Mouse (Mus musculus) gastrocnemius, postnatal 10 days (tissue): ENCODE measurements at regions not wholly inside any gene's neighbourhood (a gene's known extent, or its start where the extent isn't known, plus 50 kb on each side); places are given as distances from the start of the nearest gene placed in this dataset.
"Not testable (repeated sequence)": the region's sequence is repeated elsewhere in the genome, so short reads cannot be mapped to it uniquely, and the experiment has no call there.

Experiments used
- DNase-seq: peaks from one replicate; pipeline ENCODE4 v3.0.0; 2021; ENCODE audit warnings: mixed read lengths

DNA sequence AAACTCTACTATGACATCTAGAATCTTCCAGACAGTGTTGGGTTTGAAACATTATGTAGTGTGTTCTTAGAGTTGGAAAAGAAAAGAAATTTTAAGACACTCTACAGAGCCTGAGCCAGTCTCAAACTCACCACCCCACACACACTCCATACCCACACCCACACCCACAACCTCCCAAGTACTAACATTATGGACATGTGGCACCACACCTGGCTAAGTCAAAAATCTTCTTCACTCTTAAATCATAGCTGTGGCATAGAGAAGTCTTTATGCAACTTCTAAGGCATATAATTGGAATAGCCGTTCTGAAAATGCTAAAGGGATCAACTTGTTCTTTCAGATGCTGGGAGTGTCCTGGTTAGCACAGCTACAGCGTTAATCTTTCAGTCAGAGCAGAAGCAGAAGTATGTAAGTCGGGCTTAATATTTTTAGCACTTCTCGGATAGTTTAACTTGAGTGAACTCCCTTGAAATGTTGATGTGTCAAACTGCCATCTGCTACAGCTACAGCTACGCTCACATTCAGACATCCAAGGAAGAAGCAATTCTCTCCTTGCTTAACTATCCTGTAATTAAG lies 68.6 kb upstream of the Creb1 start:
- no peak for DNase-seq

DNA sequence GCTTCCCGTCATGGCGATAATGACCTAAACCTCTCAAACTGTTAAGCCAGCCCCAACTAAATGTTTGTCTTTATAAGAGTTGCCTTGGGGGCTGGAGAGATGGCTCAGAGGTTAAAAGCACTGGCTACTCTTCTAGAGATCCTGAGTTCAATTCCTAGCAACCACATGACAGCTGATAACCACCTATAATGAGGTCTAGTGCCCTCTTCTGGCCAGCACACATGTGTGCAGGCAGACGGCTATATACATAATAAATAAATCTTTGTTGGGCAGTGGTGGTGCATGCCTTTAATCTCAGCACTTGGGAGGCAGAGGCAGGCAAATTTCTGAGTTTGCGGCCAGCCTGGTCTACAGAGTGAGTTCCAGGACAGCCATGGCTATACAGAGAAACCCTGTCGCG lies 70.8 kb upstream of the Creb1 start:
- not testable (repeated sequence) for DNase-seq

DNA sequence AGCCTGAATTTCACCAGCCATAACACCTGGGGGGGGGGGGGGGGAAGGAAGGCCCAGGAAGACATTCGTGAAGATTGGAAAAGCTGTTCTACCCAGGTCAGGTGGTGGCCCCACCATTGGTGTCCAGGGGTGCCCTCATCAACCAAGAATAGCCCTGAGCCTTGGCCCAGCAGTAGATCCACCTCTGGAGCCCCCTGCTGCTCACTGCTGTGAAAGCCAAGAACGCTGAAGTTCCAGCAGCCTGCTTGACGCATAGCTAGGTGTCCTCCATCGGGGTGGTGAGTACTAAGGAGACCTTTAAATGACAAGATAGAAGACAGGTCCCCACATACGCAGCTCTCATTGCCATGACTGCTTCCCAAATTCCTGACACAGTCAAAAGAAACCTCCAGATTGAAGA lies 74.6 kb upstream of the Creb1 start:
- DNase-seq: no peak

DNA sequence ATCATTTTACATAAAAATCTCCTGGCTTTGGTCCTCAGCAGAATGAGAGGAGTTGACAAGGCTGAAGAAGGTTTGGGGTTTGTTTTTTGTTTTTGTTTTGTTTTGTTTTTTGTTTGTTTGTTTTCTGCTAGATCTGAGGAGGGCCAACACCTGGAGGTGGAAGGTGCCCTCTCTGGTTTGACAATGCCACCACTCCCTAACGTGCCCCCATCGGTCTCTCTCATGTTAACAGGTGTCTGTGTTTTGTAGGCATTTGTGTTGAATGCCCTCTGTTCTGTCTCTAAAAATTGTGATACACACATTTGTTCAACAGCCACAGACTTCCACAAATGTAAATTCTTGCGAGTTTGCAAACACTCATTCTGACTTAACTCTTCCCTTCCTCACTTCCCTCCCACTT lies 83.3 kb upstream of the Creb1 start:
- DNase-seq: no peak

DNA sequence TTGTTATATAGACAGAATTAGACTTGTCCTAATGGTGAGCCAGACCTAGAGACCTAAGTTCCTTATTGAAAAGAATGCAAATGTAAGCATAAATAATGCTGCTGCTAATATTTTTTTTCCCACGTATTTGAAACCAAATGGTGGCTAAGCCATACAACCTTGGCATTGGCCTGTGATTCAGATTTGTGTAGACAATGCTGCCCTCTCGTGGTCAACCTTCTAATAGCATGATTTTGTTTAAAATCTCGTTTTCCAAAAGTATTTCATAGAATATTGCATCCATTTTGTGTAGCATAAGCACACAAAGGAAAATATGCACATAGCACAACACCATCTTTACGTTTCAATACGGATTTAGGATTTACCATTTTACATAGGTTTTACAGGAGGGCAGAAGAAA lies 84.4 kb upstream of the Creb1 start:
- peak; percentile 49 for DNase-seq

DNA sequence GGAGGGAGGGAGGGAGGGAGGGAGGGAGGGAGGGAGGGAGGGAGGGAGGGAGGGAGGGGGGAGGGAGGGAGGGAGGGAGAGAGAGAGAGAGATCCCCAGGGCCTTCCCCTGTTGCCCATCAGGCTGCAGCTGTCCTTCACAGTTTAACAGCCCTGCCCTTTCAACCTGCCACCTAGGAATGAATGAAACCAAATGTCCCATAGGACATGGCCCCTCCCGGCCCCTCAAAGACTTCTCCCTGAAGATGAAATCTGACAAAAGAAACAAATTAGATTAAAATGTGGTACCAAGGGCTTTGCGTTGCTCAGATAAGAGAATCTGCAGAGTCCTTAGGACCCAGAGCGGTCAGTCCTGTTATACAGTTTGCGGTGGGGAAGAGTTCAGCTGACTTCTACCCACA lies 86.0 kb upstream of the Creb1 start:
- DNase-seq: no peak

DNA sequence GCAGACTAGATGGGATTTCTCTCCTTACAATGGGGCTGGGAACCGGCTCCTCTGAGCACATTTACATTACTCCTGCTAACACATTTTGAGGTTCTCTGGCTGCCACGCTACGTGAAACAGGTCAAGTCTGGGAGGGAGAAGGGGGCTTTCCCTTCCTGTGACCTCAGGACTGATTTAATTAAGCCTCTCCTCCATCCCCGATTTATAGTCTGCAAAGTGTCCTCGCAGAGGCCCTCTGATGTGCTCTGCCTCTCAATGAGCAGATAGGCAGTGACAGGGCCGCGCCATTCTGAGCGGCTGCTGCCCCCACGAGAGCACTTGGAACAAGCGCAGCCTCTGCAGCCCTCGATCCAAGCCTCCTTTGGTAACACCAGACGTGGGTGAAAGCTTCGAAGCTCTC lies 86.5 kb upstream of the Creb1 start:
- DNase-seq: peak; percentile 74

DNA sequence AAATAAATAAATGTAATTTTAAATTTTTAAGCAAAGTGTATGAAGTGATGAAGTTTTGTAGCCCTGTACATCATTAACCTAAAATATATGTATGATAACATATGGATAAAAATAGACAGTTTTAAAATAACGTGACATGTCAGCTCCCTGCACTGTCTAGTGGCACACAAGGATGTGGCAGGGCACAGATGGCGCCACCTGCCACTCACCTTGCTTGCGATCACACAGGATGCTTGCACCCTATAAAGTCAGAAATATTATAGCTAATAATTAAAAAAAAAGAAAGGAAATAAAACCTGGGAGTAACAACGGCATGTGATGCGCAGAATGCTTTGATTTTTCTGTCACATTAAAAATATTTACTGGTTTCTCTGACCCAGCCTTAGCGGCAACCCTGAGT lies 89.0 kb upstream of the Creb1 start:
- DNase-seq: no peak

DNA sequence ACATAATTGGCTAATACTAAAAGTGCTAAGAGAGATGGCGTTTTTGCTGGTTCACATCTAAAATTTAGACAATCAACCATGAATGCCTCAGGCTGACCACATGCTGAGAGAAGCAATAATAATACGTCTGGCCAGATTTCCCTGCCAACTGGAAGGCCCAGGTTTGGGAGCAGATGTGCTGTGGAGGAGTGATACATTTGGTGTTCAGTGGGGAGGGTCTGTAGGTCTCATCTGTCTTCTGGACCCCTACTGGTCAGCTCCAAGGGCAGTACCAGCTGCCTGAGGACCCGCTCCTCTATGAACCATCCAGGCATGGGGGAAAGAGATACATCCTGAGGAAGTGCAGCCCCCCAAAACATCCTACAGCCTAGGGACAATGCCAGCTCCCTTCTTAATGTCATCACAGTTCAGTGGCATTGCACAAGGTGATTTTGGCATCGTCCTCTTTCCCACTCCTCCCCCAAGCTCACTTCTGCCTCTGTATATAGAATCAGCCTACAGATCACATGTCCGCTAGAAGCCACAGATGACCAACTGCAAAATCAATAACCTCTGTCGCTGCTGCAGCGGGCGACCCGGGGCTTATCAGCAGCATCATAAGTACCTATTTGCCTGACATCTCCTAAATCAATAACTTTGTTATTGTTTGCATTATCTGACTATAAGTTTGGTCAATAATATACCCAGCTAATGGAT lies 90.1 kb upstream of the Creb1 start:
- no peak for DNase-seq

DNA sequence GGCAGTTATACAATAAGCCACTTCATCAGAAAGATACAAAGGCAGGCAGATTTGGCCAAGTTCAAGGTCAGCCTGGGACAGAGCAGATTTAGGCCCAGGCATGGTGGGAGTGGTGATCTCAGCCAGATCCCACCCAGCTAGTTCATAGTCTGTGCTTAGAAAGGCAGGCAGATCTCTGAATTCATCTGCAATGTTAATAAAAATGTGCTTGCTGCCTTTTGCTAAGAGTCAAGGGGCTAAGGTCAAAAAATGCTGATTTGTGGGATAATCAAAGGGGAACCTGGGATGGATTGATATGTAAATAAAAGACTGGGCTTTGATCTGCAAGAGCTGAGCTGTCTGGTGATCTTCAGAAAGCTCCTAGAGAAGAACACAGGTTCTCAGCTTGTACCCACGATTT lies 109.2 kb upstream of the Creb1 start:
- no peak for DNase-seq

DNA sequence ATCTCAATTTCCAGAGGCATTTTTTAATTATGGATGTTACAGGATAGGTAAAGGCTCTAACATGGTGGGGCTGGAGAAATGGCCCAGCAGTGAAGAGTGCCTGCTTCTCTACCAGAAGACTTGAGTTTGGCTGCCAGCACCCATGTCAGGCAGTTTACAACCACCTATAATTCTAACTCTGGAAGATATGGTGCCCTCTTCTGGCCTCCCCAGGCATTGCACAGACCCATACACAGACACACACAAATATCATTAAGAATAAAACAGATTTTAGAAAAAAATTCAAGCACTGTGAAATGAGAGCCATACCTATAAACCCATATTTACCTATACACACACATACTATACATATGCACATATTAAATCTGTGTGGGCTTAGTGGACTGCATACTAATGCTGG lies 113.9 kb upstream of the Creb1 start:
- no peak for DNase-seq

DNA sequence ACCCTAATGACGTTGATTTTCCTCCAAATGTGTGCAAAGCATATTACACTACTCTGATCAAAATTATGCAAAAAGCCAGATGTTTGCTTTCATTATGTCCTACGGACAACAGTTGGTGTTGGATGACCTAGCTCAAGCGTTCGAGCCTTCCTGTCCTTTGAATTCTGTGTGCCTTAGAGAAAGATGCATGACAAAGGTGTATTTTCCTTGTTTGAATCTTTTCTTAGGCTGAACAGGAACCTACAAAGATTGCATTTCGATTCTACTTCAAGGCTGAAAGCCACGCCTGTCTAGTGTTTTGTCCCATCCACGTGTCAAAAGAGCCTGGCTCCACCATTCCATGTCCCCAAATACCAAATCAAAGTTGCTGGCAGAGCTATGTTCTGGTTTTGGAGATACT lies 116.5 kb upstream of the Creb1 start:
- DNase-seq: no peak

DNA sequence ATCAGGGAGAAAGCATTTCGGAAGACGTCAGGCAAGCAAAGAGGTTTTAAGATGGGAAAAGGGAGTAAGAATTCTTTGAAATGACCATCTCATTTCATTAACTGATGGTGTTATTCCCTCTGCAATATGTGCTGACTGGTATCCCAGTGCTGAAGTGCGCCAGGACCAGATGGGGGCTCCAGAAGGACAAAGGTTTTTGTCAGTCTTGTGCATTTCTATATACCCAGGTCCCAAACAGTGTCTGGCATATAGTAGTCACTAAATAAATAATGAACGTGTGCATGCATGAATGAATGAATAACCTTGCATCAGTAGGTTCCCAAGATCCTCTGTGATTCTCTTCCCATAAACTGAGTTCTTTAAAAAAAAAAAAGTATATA lies 119.3 kb upstream of the Creb1 start:
- DNase-seq: no peak

DNA sequence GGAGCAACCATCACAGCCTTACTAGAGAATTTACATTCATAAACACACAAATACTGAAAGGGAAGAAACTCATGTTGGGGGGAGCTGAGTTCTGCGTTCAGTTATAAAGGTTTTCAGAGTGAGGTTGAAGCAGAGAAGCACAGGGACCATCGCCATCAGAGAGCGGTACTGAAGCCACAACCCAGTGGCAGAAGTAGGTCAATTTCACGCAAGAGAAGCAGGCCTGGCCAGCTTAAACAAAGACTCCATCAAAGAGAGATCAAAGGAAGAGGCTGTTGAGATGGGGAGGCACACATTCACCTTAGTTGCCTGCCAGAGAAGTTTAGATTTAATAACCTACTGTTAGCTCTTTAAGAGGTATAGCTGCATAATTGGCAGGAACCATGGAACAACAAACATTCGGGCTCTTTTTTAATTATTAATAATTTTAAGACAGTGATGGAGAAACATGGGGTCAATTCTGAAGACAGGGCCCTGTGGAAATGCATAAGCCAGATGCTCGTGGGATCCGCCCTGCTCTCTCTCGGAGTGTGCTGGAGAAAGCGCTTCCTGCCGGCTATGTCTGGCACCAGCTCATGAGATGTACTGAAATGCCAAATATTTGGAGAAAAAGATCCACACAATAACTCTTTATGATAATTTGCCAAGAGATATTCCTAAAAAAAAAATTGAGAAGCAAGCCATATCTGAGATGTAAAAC lies 119.8 kb upstream of the Creb1 start:
- DNase-seq: no peak

DNA sequence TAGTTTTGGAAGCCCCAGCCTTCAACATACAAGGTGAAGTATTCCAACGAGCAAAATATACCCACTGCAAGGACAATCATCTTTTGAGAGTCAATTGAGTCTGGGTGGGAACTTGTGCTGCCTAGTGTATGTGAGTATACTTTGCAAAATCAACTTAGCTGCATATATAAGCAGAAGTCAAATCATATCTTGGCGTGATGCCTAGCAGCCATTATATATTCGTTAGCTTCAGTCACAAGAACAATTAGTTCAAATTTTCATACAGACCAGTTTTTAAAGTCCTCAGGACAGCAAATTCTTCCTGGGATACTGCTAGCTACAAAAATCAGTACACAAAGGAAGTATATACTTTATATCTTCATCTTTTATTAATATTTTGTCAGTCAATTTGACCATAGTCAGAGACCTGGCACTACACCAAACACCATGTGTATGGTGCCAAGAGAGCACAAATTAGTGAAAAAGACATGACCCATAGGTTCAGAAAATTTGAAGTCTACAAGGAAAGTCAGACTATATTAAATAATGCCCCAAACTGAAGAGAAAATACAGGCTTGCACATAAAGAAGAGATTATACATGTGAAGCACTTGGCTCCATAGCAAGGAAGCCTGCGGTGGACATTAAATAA lies 120.5 kb upstream of the Creb1 start:
- no peak for DNase-seq

DNA sequence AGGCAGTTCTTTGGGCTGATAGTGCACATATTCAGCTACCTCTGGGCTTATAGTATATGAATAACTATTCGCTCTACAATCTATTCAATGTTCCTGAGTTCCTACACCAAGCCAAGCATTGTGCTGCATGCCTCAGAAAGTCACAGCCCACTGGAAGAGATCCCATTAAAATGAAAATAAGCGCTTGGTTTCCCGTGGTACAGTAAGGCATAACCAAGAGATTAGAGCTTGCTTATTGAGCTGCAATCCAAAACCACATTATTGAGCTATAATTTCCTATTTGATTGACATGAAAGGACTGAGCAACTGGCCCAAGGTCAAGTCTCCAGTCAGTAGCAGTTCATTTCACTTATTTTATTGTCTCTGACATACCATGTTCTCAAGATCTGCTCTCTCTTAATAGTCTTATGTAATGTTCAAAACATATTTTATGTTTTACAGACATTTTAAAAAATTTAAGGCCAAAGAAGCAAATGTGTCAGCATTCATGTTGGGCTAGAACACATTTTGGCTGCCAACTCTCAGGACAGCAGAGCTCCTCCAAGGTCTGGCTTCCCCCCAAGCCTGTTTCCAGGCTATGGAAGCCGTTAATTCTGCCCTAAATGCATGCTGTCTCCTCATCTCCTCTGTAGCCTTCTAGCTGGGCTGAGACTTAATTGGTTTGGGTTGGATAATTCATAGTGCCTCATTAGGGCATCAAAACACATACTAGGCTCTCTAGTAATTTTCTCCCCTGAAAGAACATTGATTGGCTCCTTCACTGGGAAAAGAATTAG lies 123.5 kb upstream of the Creb1 start:
- DNase-seq: peak; percentile 25

DNA sequence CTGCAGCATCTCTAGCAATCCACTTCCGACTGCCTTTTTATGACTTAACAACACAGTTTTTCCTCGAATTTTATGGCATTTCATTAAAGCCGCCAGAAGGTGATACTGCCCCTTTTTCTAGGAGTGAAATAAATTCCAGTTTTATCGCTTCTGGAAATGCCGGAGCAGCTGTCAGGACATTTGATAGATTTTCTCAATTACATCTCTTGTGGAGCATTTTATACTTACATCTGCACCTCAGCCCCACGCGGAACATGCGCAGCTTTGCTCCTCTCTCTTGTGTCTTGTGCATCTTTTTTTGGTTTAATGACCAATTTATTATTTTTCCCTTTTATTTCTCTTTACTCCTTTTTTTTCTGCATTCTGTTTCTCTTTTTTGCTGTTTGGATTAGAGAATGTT lies 140.9 kb upstream of the Creb1 start:
- no peak for DNase-seq

DNA sequence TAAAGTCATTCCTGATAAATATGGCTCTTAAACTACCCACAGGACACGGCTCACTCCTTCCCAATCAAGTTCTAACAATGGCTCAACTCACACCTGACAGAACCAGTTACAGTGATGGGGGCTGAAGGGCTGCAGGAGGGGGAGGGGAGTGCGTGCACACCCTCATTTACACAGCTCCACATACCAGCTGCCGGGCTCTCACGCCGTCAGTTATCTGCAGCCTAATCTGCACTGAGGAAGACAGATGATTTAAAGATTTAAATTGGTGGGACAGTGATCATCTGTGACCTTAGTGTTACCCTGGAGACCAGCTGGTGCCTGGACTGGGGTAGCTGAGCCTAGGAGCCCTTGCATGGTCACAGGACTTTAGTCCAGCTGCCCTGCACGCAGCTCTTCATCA lies 151.2 kb upstream of the Creb1 start:
- no peak for DNase-seq

DNA sequence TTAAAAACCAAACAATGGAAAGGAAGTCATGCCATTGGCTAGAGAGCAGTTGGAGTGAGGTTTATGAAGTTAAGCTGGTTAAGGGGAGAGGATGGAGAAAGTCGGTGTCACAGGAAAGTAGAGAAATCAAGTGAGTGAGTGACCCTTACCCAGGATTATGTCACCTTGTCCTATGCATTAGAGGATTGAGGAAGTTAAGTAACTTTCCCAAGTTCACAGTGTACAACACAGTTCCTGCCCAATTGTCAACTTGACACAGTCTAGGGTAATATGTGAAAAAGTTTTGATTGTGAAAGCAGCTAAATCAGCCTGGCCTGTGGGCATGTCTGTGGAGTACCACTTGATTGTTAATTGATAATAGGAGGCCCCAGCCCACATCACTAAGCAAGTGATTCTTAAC lies 156.0 kb upstream of the Creb1 start:
- DNase-seq: not testable (repeated sequence)

DNA sequence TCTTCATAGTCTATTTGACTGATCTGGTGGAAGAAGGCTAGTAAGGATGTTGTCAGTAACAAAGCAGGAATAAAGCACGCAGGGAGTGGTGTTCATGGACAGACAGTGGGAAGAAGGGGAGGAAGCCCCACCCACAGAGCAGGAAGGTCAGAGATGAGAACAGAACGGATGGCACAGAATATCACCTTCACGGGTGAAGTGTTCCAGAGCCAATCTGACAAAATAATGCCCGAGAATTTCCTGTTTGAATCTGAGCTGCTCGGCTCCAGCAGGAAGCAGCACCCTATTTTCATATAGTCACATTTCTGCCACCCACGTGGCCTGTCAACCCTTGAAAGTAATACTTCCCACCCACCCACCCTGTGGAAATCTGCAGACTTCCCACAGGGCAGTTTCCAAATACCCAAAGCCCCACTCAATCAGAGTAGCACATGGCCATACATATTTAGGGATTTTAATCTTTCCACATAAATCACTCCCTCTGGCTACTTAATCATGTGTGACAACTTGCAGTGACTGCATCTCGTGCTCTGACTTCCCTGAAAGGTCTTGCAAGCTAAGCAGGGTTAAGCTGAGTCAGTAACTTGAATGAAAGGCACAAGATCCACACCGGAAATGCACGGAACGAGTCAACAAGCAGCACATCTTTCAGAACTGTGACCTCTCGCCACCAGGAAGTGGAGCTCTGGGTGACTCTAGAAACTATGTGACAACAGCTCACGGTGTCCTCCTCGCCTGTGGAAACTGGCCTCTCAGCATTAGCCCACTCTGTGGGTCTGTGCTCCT lies 158.0 kb upstream of the Creb1 start:
- no peak for DNase-seq

DNA sequence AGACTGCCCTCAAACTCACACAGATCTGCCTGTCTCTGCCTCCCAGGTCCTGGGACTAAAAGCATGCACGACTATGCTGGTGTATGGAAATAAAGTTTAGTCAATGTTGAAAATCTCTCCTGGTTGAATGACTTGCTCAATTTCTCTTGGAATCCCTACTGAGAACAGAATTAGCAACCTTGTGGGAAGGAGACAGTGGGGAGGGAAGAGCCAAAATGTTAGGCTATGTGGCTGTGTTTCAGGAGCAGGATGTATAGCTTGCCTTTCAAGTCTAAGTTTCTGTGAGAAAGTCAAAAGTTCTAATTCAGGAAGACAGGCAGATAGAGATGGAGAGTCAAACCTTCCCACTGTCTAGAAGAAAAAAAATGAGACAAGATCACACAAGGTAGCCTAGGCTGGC lies 168.3 kb upstream of the Creb1 start:
- no peak for DNase-seq
